Mouse (Mus musculus) midbrain, embryonic 14.5 days (tissue): ENCODE data around the gene Arl4c. TPM values are rescaled to one million over a fixed set of nuclear protein-coding genes. Genes with fewer than 3 reads are reported as not detected.

Experiments used
- ATAC-seq: fragments of 200-750 bp; cut with Nextera tagmentation; 2 replicates; pipeline ENCODE4 v1.8.0; 2017; ENCODE audit warnings: moderate number of reproducible peaks, moderate library complexity; ENCODE audit not compliant: low FRiP score, low TSS enrichment
- DNase-seq: peaks from one replicate; pipeline ENCODE4 v3.0.0-alpha.2; 2015
- H3K27ac ChIP-seq: fragments of 300-500 bp; sonication (generic); replicated peaks from 2 replicates; pipeline ENCODE4 v1.5.1; 2014; ENCODE audit warnings: mild to moderate bottlenecking, low read depth, low read length, moderate library complexity
- H3K27me3 ChIP-seq: fragments of 300-500 bp; sonication (generic); 2 replicates; pipeline ENCODE4 v1.6.1; 2014; ENCODE audit warnings: low read length, control low read depth, mixed read lengths; ENCODE audit not compliant: control insufficient read depth, insufficient read depth
- H3K36me3 ChIP-seq: fragments of 300-500 bp; sonication (generic); 2 replicates; pipeline ENCODE4 v1.6.1; 2014; ENCODE audit warnings: low read length, control low read depth; ENCODE audit not compliant: control insufficient read depth, insufficient read depth
- H3K4me1 ChIP-seq: fragments of 300-500 bp; sonication (generic); 2 replicates; pipeline ENCODE4 v1.6.1; 2014; ENCODE audit warnings: mild to moderate bottlenecking, antibody characterized with exemption, low read length, control low read depth; ENCODE audit not compliant: control insufficient read depth, insufficient read depth
- H3K4me2 ChIP-seq: fragments of 300-500 bp; sonication (generic); 2 replicates; pipeline ENCODE4 v1.6.1; 2014; ENCODE audit warnings: mild to moderate bottlenecking, low read length, moderate library complexity
- H3K4me3 ChIP-seq: fragments of 300-500 bp; sonication (generic); replicated peaks from 2 replicates; pipeline ENCODE4 v1.5.1; 2014; ENCODE audit warnings: low read depth, low read length
- H3K9ac ChIP-seq: fragments of 300-500 bp; sonication (generic); replicated peaks from 2 replicates; pipeline ENCODE4 v1.6.1; 2014; ENCODE audit warnings: mild to moderate bottlenecking, low read length, moderate library complexity
- H3K9me3 ChIP-seq: fragments of 300-500 bp; sonication (generic); 2 replicates; pipeline ENCODE4 v1.6.1; 2016; ENCODE audit warnings: low read length, control low read depth, mixed read lengths; ENCODE audit not compliant: control insufficient read depth
- WGBS: fragments of 180-500 bp; shearing (Covaris S2); extraction: QIAGEN DNeasy Blood & Tissue Kit; methylation state at CpG from one replicate; pipeline ENCODE4 v1.1.7; 2014; 5-methylcytosine and 5-hydroxymethylcytosine counted together
- polyA plus RNA-seq: library from polyadenylated mRNA; unstranded; fragments of >200 nt; fragmentation: Nextera tagmentation; extraction: Ambion mirVana; gene quantifications from 2 replicates; pipeline ENCODE4 v1.2.1, GENCODE M21; 2014

Gene Arl4c
- polyA plus RNA-seq, 1 experiment from 2014 or later, result 23.4 TPM

GRCm38 (mm10) chr1:88698131-88698530 lies 3.9 kb downstream of the Arl4c start:
- H3K4me1 ChIP-seq, result peaks cover 18% of the 10 kb centered on the region; the same call in 1 of the 2 replicates
- peak overlapping the region; percentile 97 for H3K4me3 ChIP-seq
- no peaks in the 10 kb centered on the region for H3K27me3 ChIP-seq
- peak overlapping the region; percentile 99 for H3K9ac ChIP-seq
- peak overlapping the region; percentile 89 for H3K4me2 ChIP-seq
- no peaks in the 10 kb centered on the region for H3K9me3 ChIP-seq
- ATAC-seq, result no peak
- no peak overlapping the region for H3K27ac ChIP-seq
- H3K36me3 ChIP-seq, result peaks cover 17% of the 10 kb centered on the region
- 86% methylated on average over 6 of the region's 6 CpGs for WGBS
- DNase-seq, result no peak

- H3K27ac ChIP-seq, result no peak overlapping the region
- no peak overlapping the region for H3K9ac ChIP-seq
- no peaks in the 10 kb centered on the region for H3K9me3 ChIP-seq
- no peak overlapping the region for H3K4me3 ChIP-seq
- peaks cover 17% of the 10 kb centered on the region for H3K36me3 ChIP-seq
- H3K4me1 ChIP-seq, result peaks cover 13% of the 10 kb centered on the region; the same call in 1 of the 2 replicates
- ATAC-seq, result no peak
- DNase-seq, result no peak
- H3K27me3 ChIP-seq, result no peaks in the 10 kb centered on the region
- WGBS, result 78% methylated on average over 4 of the region's 4 CpGs
- H3K4me2 ChIP-seq, result no peak overlapping the region
Measured at GRCm38 (mm10) chr1:88696408-88696807, 5.6 kb downstream of the Arl4c start.

GRCm38 (mm10) chr1:88694353-88694752 lies 7.7 kb downstream of the Arl4c start:
- no peaks in the 10 kb centered on the region for H3K9me3 ChIP-seq
- DNase-seq, result no peak
- peaks cover 13% of the 10 kb centered on the region; the same call in 1 of the 2 replicates for H3K4me1 ChIP-seq
- H3K27ac ChIP-seq, result no peak overlapping the region
- peaks cover 17% of the 10 kb centered on the region for H3K36me3 ChIP-seq
- no peak overlapping the region for H3K4me2 ChIP-seq
- 88% methylated on average over 10 of the region's 10 CpGs for WGBS
- H3K9ac ChIP-seq, result no peak overlapping the region
- no peak overlapping the region for H3K4me3 ChIP-seq
- no peaks in the 10 kb centered on the region for H3K27me3 ChIP-seq
- no peak for ATAC-seq

- Histone ChIP-seq H3K36me3 (peaks cover 10% of the 10 kb centered on the region), H3K9me3 (no peaks in the 10 kb centered on the region)
- 85% methylated on average over 2 of the region's 2 CpGs for WGBS
Measured at GRCm38 (mm10) chr1:88692293-88692827, 9.7 kb downstream of the Arl4c start.

GRCm38 (mm10) chr1:88690601-88691000 lies 11.4 kb downstream of the Arl4c start:
- no peaks in the 10 kb centered on the region for H3K9me3 ChIP-seq
- peaks cover 8% of the 10 kb centered on the region; the same call in 1 of the 2 replicates for H3K36me3 ChIP-seq
- DNase-seq (no peak), ATAC-seq (no peak)
- no peak overlapping the region for H3K9ac ChIP-seq
- H3K4me3 ChIP-seq, result no peak overlapping the region
- 90% methylated on average over 6 of the region's 6 CpGs for WGBS
- no peaks in the 10 kb centered on the region for H3K4me1 ChIP-seq
- no peaks in the 10 kb centered on the region for H3K27me3 ChIP-seq
- H3K27ac ChIP-seq, result no peak overlapping the region
- H3K4me2 ChIP-seq, result no peak overlapping the region

More at GRCm38 (mm10) chr1:88692293-88692827, 9.7 kb downstream of the Arl4c start:
- Histone ChIP-seq H3K4me2 (no peak overlapping the region), H3K4me3 (no peak overlapping the region), H3K27ac (no peak overlapping the region), H3K4me1 (peaks cover under 1% of the 10 kb centered on the region; the same call in 1 of the 2 replicates), H3K27me3 (no peaks in the 10 kb centered on the region), H3K9ac (no peak overlapping the region)
- DNase-seq (no peak), ATAC-seq (no peak)

- no peaks in the 10 kb centered on the region for H3K4me1 ChIP-seq
- WGBS, result 98% methylated on average over 1 of the region's 1 CpGs
Measured at GRCm38 (mm10) chr1:88684765-88685164, 17.3 kb downstream of the Arl4c start.

GRCm38 (mm10) chr1:88681596-88681995 lies 20.4 kb downstream of the Arl4c start:
- H3K4me3 ChIP-seq, result no peak overlapping the region
- no peak for ATAC-seq
- no peaks in the 10 kb centered on the region for H3K9me3 ChIP-seq
- H3K4me2 ChIP-seq, result no peak overlapping the region
- no peaks in the 10 kb centered on the region for H3K4me1 ChIP-seq
- H3K27ac ChIP-seq, result no peak overlapping the region
- DNase-seq, result no peak
- H3K36me3 ChIP-seq, result no peaks in the 10 kb centered on the region
- no peak overlapping the region for H3K9ac ChIP-seq
- WGBS, result 92% methylated on average over 4 of the region's 4 CpGs
- H3K27me3 ChIP-seq, result no peaks in the 10 kb centered on the region

More at GRCm38 (mm10) chr1:88684765-88685164, 17.3 kb downstream of the Arl4c start:
- no peak for DNase-seq
- H3K36me3 ChIP-seq, result no peaks in the 10 kb centered on the region
- H3K9ac ChIP-seq, result no peak overlapping the region
- ATAC-seq, result no peak
- H3K4me3 ChIP-seq, result no peak overlapping the region
- no peak overlapping the region for H3K27ac ChIP-seq
- H3K9me3 ChIP-seq, result no peaks in the 10 kb centered on the region
- no peaks in the 10 kb centered on the region for H3K27me3 ChIP-seq
- H3K4me2 ChIP-seq, result no peak overlapping the region

- no peak overlapping the region for H3K4me3 ChIP-seq
- WGBS, result 78% methylated on average over 3 of the region's 3 CpGs
Measured at GRCm38 (mm10) chr1:88680804-88681203, 21.2 kb downstream of the Arl4c start.

GRCm38 (mm10) chr1:88678231-88678739 lies 23.7 kb downstream of the Arl4c start:
- no peak for DNase-seq
- Histone ChIP-seq H3K27me3 (no peaks in the 10 kb centered on the region), H3K9me3 (no peaks in the 10 kb centered on the region), H3K9ac (no peak overlapping the region), H3K4me2 (no peak overlapping the region), H3K4me1 (no peaks in the 10 kb centered on the region), H3K36me3 (no peaks in the 10 kb centered on the region), H3K4me3 (no peak overlapping the region), H3K27ac (no peak overlapping the region)
- ATAC-seq, result no peak
- WGBS, result 39% methylated on average over 3 of the region's 3 CpGs

More at GRCm38 (mm10) chr1:88680804-88681203, 21.2 kb downstream of the Arl4c start:
- no peaks in the 10 kb centered on the region for H3K9me3 ChIP-seq
- H3K4me1 ChIP-seq, result no peaks in the 10 kb centered on the region
- no peak for DNase-seq
- no peak overlapping the region for H3K27ac ChIP-seq
- ATAC-seq, result no peak
- H3K27me3 ChIP-seq, result no peaks in the 10 kb centered on the region
- no peak overlapping the region for H3K9ac ChIP-seq
- H3K4me2 ChIP-seq, result no peak overlapping the region
- no peaks in the 10 kb centered on the region for H3K36me3 ChIP-seq
